Mouse (Mus musculus) hindbrain, embryonic 14.5 days (tissue): ENCODE results near the gene Myo16. TPM values are rescaled to one million over a fixed set of nuclear protein-coding genes. Genes with fewer than 3 reads are reported as not detected.

Experiments used
- ATAC-seq: fragments of 200-750 bp; cut with Nextera tagmentation; 2 replicates; pipeline ENCODE4 v1.8.0; 2017; ENCODE audit warnings: moderate number of reproducible peaks, mild to moderate bottlenecking, moderate TSS enrichment, moderate library complexity; ENCODE audit not compliant: low FRiP score
- DNase-seq: peaks from one replicate; pipeline ENCODE4 v3.0.0-alpha.2; 2015; ENCODE audit warnings: low spot score
- H3K27ac ChIP-seq: fragments of 300-500 bp; sonication (generic); 2 replicates; pipeline ENCODE4 v1.5.1; 2014; ENCODE audit warnings: mild to moderate bottlenecking, moderate library complexity
- H3K27me3 ChIP-seq: fragments of 300-500 bp; sonication (generic); 2 replicates; pipeline ENCODE4 v1.6.1; 2014; ENCODE audit warnings: mild to moderate bottlenecking, low read length, mixed read lengths; ENCODE audit not compliant: control insufficient read depth, insufficient read depth
- H3K36me3 ChIP-seq: fragments of 300-500 bp; sonication (generic); replicated peaks from 2 replicates; pipeline ENCODE4 v1.6.1; 2014; ENCODE audit not compliant: control insufficient read depth, insufficient read depth
- H3K4me1 ChIP-seq: fragments of 300-500 bp; sonication (generic); replicated peaks from 2 replicates; pipeline ENCODE4 v1.6.1; 2014; ENCODE audit warnings: antibody characterized with exemption, low read length, mixed read lengths; ENCODE audit not compliant: control insufficient read depth, insufficient read depth
- H3K4me2 ChIP-seq: fragments of 300-500 bp; sonication (generic); replicated peaks from 2 replicates; pipeline ENCODE4 v1.6.1; 2014; ENCODE audit warnings: mild to moderate bottlenecking, moderate library complexity
- H3K4me3 ChIP-seq: fragments of 300-500 bp; sonication (generic); replicated peaks from 2 replicates; pipeline ENCODE4 v1.5.1; 2014; ENCODE audit warnings: mild to moderate bottlenecking, low read length
- H3K9ac ChIP-seq: fragments of 300-500 bp; sonication (generic); 2 replicates; pipeline ENCODE4 v1.6.1; 2014
- H3K9me3 ChIP-seq: fragments of 300-500 bp; sonication (generic); 2 replicates; pipeline ENCODE4 v1.6.1; 2016; ENCODE audit warnings: low read length; ENCODE audit not compliant: control insufficient read depth
- WGBS: fragments of 180-500 bp; shearing (Covaris S2); extraction: QIAGEN DNeasy Blood & Tissue Kit; methylation state at CpG from one replicate; pipeline ENCODE4 v1.1.7; 2014; 5-methylcytosine and 5-hydroxymethylcytosine counted together
- polyA plus RNA-seq: library from polyadenylated mRNA; unstranded; fragments of >200 nt; fragmentation: Nextera tagmentation; extraction: Ambion mirVana; gene quantifications from 2 replicates; pipeline ENCODE4 v1.2.1, GENCODE M21; 2014

Myo16 gene
- polyA plus RNA-seq, 1 experiment from 2014 or later = 6.7 TPM

GRCm38 (mm10) chr8:10479059-10479458, 325.3 kb downstream of the Myo16 start:
- Histone ChIP-seq H3K36me3 (no peaks in the 10 kb centered on the region), H3K27ac (no peak overlapping the region), H3K9ac (no peak overlapping the region), H3K4me2 (no peak overlapping the region), H3K4me1 (no peaks in the 10 kb centered on the region), H3K9me3 (no peaks in the 10 kb centered on the region), H3K4me3 (no peak overlapping the region), H3K27me3 (no peaks in the 10 kb centered on the region)
- no peak for DNase-seq
- 78% methylated on average over 10 of the region's 10 CpGs for WGBS
- no peak for ATAC-seq

- H3K27me3 ChIP-seq = no peaks in the 10 kb centered on the region
- no peak overlapping the region for H3K27ac ChIP-seq
- ATAC-seq (no peak), DNase-seq (no peak)
- H3K4me2 ChIP-seq = no peak overlapping the region
- H3K4me1 ChIP-seq = no peaks in the 10 kb centered on the region
- no peak overlapping the region for H3K4me3 ChIP-seq
- 89% methylated on average over 8 of the region's 8 CpGs for WGBS
- H3K36me3 ChIP-seq = no peaks in the 10 kb centered on the region
- no peaks in the 10 kb centered on the region for H3K9me3 ChIP-seq
- no peak overlapping the region for H3K9ac ChIP-seq
These were observed 327.1 kb downstream of the Myo16 start for GRCm38 (mm10) chr8:10480850-10481249.

- Histone ChIP-seq H3K27me3 (no peaks in the 10 kb centered on the region), H3K36me3 (no peaks in the 10 kb centered on the region), H3K4me1 (no peaks in the 10 kb centered on the region), H3K9me3 (no peaks in the 10 kb centered on the region), H3K27ac (no peak overlapping the region), H3K4me2 (no peak overlapping the region), H3K9ac (no peak overlapping the region), H3K4me3 (no peak overlapping the region)
- no peak for ATAC-seq
- DNase-seq = no peak
- 82% methylated on average over 5 of the region's 5 CpGs for WGBS
These were observed 328.4 kb downstream of the Myo16 start for GRCm38 (mm10) chr8:10482064-10482463.

GRCm38 (mm10) chr8:10482880-10483279, 329.2 kb downstream of the Myo16 start:
- Histone ChIP-seq H3K36me3 (no peaks in the 10 kb centered on the region), H3K27ac (no peak overlapping the region), H3K4me1 (no peaks in the 10 kb centered on the region), H3K9me3 (no peaks in the 10 kb centered on the region), H3K9ac (no peak overlapping the region), H3K4me2 (no peak overlapping the region), H3K4me3 (no peak overlapping the region), H3K27me3 (no peaks in the 10 kb centered on the region)
- DNase-seq (no peak), ATAC-seq (no peak)
- WGBS = 69% methylated on average over 1 of the region's 1 CpGs

- no peak overlapping the region for H3K4me2 ChIP-seq
- DNase-seq (no peak), ATAC-seq (no peak)
- no peak overlapping the region for H3K9ac ChIP-seq
- H3K27ac ChIP-seq = no peak overlapping the region
- no peaks in the 10 kb centered on the region for H3K4me1 ChIP-seq
- no peaks in the 10 kb centered on the region for H3K27me3 ChIP-seq
- no peak overlapping the region for H3K4me3 ChIP-seq
- no peaks in the 10 kb centered on the region for H3K36me3 ChIP-seq
- H3K9me3 ChIP-seq = no peaks in the 10 kb centered on the region
- WGBS = 69% methylated on average over 5 of the region's 5 CpGs
These were observed 330.1 kb downstream of the Myo16 start for GRCm38 (mm10) chr8:10483841-10484240.

- DNase-seq = no peak
- Histone ChIP-seq H3K4me2 (no peak overlapping the region), H3K36me3 (no peaks in the 10 kb centered on the region), H3K4me3 (no peak overlapping the region), H3K9me3 (no peaks in the 10 kb centered on the region), H3K4me1 (no peaks in the 10 kb centered on the region), H3K27ac (no peak overlapping the region), H3K9ac (no peak overlapping the region), H3K27me3 (no peaks in the 10 kb centered on the region)
- WGBS = 75% methylated on average over 10 of the region's 10 CpGs
- no peak for ATAC-seq
These were observed 336.2 kb downstream of the Myo16 start for GRCm38 (mm10) chr8:10489738-10490419.

GRCm38 (mm10) chr8:10490420-10490784, 336.7 kb downstream of the Myo16 start:
- Histone ChIP-seq H3K4me1 (no peaks in the 10 kb centered on the region), H3K36me3 (no peaks in the 10 kb centered on the region), H3K27ac (no peak overlapping the region), H3K9ac (no peak overlapping the region), H3K4me2 (no peak overlapping the region), H3K27me3 (no peaks in the 10 kb centered on the region), H3K4me3 (no peak overlapping the region), H3K9me3 (no peaks in the 10 kb centered on the region)
- DNase-seq = no peak
- 95% methylated on average over 2 of the region's 2 CpGs for WGBS
- ATAC-seq = no peak

- Histone ChIP-seq H3K4me2 (no peak overlapping the region), H3K36me3 (no peaks in the 10 kb centered on the region), H3K9ac (no peak overlapping the region), H3K9me3 (0 out of 2 replicates have a peak, but pooled peaks cover 1% of the 10 kb centered on the region), H3K4me3 (no peak overlapping the region), H3K27ac (no peak overlapping the region), H3K4me1 (no peaks in the 10 kb centered on the region), H3K27me3 (no peaks in the 10 kb centered on the region)
- ATAC-seq (no peak), DNase-seq (no peak)
- WGBS = 79% methylated on average over 6 of the region's 6 CpGs
These were observed 337.2 kb downstream of the Myo16 start for GRCm38 (mm10) chr8:10490874-10491273.

GRCm38 (mm10) chr8:10499846-10500245, 346.1 kb downstream of the Myo16 start:
- ATAC-seq (no peak), DNase-seq (no peak)
- no peak overlapping the region for H3K9ac ChIP-seq
- no peak overlapping the region for H3K27ac ChIP-seq
- H3K36me3 ChIP-seq = no peaks in the 10 kb centered on the region
- H3K4me1 ChIP-seq = no peaks in the 10 kb centered on the region
- H3K4me2 ChIP-seq = no peak overlapping the region
- H3K27me3 ChIP-seq = no peaks in the 10 kb centered on the region
- 0 out of 2 replicates have a peak, but pooled peaks cover 7% of the 10 kb centered on the region for H3K9me3 ChIP-seq
- no peak overlapping the region for H3K4me3 ChIP-seq
- WGBS = 13% methylated on average over 8 of the region's 8 CpGs

- no peak overlapping the region for H3K4me3 ChIP-seq
- 0 out of 2 replicates have a peak, but pooled peaks cover 7% of the 10 kb centered on the region for H3K9me3 ChIP-seq
- no peaks in the 10 kb centered on the region for H3K4me1 ChIP-seq
- no peaks in the 10 kb centered on the region for H3K27me3 ChIP-seq
- H3K9ac ChIP-seq = no peak overlapping the region
- no peak for ATAC-seq
- no peak overlapping the region for H3K4me2 ChIP-seq
- no peak for DNase-seq
- H3K27ac ChIP-seq = no peak overlapping the region
- WGBS = 83% methylated on average over 6 of the region's 6 CpGs
- H3K36me3 ChIP-seq = no peaks in the 10 kb centered on the region
These were observed 346.8 kb downstream of the Myo16 start for GRCm38 (mm10) chr8:10500465-10500864.
